Mouse (Mus musculus) myocyte (in vitro differentiated cells): ENCODE results near the gene Dennd4a. TPM values are rescaled to one million over a fixed set of nuclear protein-coding genes. Genes with fewer than 3 reads are reported as not detected.

Experiments used
- H3K27me3 ChIP-seq: one replicate; pipeline ENCODE4 v1.6.1; 2011; ENCODE audit not compliant: control insufficient read depth, insufficient read depth, insufficient read length
- H3K36me3 ChIP-seq: one replicate; pipeline ENCODE4 v1.6.1; 2011; ENCODE audit not compliant: control insufficient read depth, insufficient read depth
- H3K4me2 ChIP-seq: one replicate; pipeline ENCODE4 v1.6.1; 2011; ENCODE audit warnings: low read depth, control low read depth
- H3K4me3 ChIP-seq: one replicate; pipeline ENCODE4 v1.5.1; 2011; ENCODE audit warnings: mild to moderate bottlenecking, control low read depth, moderate library complexity
- H3K79me2 ChIP-seq: one replicate; pipeline ENCODE4 v1.6.1; 2011; ENCODE audit not compliant: control insufficient read depth, insufficient read depth
- H3ac ChIP-seq: one replicate; pipeline ENCODE4 v1.6.1; 2011; ENCODE audit not compliant: control insufficient read depth, insufficient read length
- CEBPB ChIP-seq: IDR thresholded peaks from 2 replicates; pipeline ENCODE4 v1.6.1; 2011; ENCODE audit warnings: mild to moderate bottlenecking, moderate library complexity; ENCODE audit not compliant: poor library complexity, insufficient read depth, severe bottlenecking
- E2F4 ChIP-seq: IDR thresholded peaks from one replicate; pipeline ENCODE4 v1.6.1; 2011; ENCODE audit warnings: mild to moderate bottlenecking, control low read depth, moderate library complexity; ENCODE audit not compliant: insufficient read depth
- MAX ChIP-seq: IDR thresholded peaks from one replicate; pipeline ENCODE4 v1.6.1; 2011; ENCODE audit warnings: low read depth, mild to moderate bottlenecking, control low read depth
- MYOD1 ChIP-seq, 3 experiments: IDR thresholded peaks; one replicate each; pipeline ENCODE4 v1.6.1; 2011; ENCODE audit warnings: control low read depth in 2 of 3, low read depth in 2 of 3, mild to moderate bottlenecking in 2 of 3, moderate library complexity in 1 of 3; ENCODE audit not compliant: insufficient read length in 2 of 3, control insufficient read depth in 1 of 3
- MYOG ChIP-seq, 3 experiments: IDR thresholded peaks; one replicate each; pipeline ENCODE4 v1.6.1; 2011; ENCODE audit warnings: control low read depth in 2 of 3, low read depth in 2 of 3, mild to moderate bottlenecking in 2 of 3; ENCODE audit not compliant: insufficient read length in 2 of 3, control insufficient read depth in 1 of 3, insufficient read depth in 1 of 3
- POLR2A ChIP-seq: IDR thresholded peaks from one replicate; pipeline ENCODE4 v1.6.1; 2011; ENCODE audit warnings: low read depth, mild to moderate bottlenecking, control low read depth, moderate library complexity; ENCODE audit not compliant: insufficient read length
- POLR2AphosphoS2 ChIP-seq: IDR thresholded peaks from one replicate; pipeline ENCODE4 v1.6.1; 2011; ENCODE audit warnings: low read depth, control low read depth; ENCODE audit not compliant: insufficient read length
- REST ChIP-seq: IDR thresholded peaks from one replicate; pipeline ENCODE4 v1.6.1; 2011; ENCODE audit warnings: mild to moderate bottlenecking, control low read depth, moderate library complexity; ENCODE audit not compliant: insufficient read depth, insufficient read length
- SRF ChIP-seq: IDR thresholded peaks from one replicate; pipeline ENCODE4 v1.6.1; 2011; ENCODE audit warnings: low read depth; ENCODE audit not compliant: control insufficient read depth, insufficient read length
- TCF12 ChIP-seq: IDR thresholded peaks from one replicate; pipeline ENCODE4 v1.6.1; 2011; ENCODE audit warnings: mild to moderate bottlenecking, control low read depth; ENCODE audit not compliant: poor library complexity, insufficient read depth, severe bottlenecking
- TCF3 ChIP-seq: IDR thresholded peaks from one replicate; pipeline ENCODE4 v1.6.1; 2011; ENCODE audit warnings: low read depth, control low read depth; ENCODE audit not compliant: insufficient read length
- USF1 ChIP-seq: IDR thresholded peaks from one replicate; pipeline ENCODE4 v1.6.1; 2011; ENCODE audit warnings: low read depth, mild to moderate bottlenecking, control low read depth, moderate library complexity
- polyA plus RNA-seq: library from polyadenylated mRNA; unstranded; fragments of >200 nt; fragmentation: generic; extraction: Trizol; gene quantifications from one replicate; pipeline ENCODE4 v1.2.1, GENCODE M21; 2012; ENCODE audit warnings: missing spikeins

Gene Dennd4a
- polyA plus RNA-seq, 1 experiment: 5.0 TPM

DNA sequence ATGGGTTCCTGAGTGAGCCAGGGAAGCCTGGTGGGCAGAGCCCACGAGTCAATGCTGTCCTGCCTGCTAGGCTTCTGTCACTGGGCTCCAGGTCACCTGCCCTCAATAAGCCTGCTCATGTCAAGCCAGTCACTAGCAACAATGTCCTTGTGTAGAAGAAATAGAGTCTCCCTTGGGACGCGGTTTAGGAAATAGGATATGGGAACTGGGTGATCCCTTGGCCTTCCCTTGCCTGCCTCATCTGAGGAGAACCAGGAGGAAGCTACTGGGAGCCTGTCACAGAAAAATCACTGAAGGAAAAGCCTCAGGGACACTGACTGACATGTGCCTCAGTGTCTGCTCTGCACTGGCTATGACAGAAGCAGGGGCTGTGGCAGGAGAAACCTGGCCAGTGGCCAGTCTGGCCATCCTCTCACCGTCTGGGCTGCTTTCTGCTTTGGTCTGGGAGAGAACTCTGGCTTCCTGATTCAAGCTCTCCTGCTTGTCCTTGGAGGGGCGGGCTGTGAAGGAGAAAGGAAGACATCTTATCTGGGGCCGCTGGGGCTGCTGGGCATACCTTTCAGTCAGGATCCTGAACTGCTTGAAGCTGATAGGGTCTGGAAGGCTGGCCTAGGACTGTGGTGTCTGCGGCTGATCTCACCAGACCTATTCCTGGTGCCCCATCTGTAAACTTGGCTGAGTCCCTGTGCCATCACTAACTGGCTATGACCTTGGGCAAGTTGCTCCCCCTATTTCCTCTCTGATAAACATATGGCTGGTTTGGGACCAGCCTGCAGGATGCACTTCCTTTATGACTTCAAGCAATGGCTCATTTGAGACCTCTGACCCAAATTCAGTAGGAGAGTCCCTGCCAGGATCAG, 120.8 kb downstream of the Dennd4a start:
- Histone ChIP-seq H3K79me2 (no peaks in the 10 kb centered on the region), H3K36me3 (no peaks in the 10 kb centered on the region), H3K4me3 (no peak overlapping the region), H3K27me3 (peaks cover 19% of the 10 kb centered on the region), H3K4me2 (no peak overlapping the region), H3ac (no peak overlapping the region)
- TF ChIP-seq MYOD1 (IDR thresholded peaks at IDR 0.05; ENCODE audit: control insufficient read depth in 1 of 3, insufficient read length in 2 of 3, low read depth in 2 of 3) (no peak), TCF3 (no peak), CEBPB (no peak), REST (no peak), MAX (no peak), SRF (no peak), USF1 (no peak), POLR2AphosphoS2 (no peak), MYOG (IDR thresholded peaks at IDR 0.05; ENCODE audit: control insufficient read depth in 1 of 3, insufficient read depth in 1 of 3, insufficient read length in 2 of 3, low read depth in 2 of 3) (no peak), TCF12 (no peak), POLR2A (no peak), E2F4 (no peak)

DNA sequence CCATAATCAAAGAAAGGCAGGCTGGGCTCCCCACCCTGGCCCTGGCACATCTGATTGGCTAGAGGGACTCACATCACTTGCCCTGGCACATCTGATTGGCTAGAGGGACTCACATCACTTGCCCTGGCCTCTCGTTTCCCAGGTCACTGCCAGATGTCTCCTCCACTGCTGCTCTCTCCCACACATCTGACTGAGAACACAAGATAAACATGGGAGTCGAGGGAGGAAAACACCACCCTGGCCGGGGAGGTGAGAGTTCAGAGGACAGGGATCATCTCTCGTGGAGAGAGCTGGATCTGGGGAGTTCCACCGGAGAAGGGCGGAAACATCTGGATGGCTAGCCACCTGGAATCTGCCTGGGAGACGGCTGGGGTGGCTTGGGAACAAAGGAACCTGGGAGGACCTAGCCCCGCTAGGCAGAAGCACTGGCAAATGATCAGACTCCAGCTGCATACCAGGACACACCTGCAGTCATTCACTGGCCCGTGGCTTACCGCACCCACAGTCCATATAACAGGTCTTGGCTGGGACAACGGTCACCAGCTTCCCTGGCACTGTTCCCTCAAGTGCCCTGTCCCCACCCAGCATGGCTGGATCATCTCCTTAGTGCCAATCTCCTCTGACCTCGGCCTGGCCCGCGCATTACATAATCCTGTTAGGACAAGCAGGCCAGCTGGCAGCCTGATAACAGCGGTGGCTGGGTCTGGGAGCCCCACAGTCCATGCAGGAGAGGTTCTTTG, 123.0 kb downstream of the Dennd4a start:
- no peak overlapping the region for H3K4me2 ChIP-seq
- H3K27me3 ChIP-seq: peaks cover 19% of the 10 kb centered on the region
- no peaks in the 10 kb centered on the region for H3K79me2 ChIP-seq
- H3ac ChIP-seq: no peak overlapping the region
- H3K36me3 ChIP-seq: no peaks in the 10 kb centered on the region
- H3K4me3 ChIP-seq: no peak overlapping the region
- TF ChIP-seq MYOG (IDR thresholded peaks at IDR 0.05; ENCODE audit: control insufficient read depth in 1 of 3, insufficient read depth in 1 of 3, insufficient read length in 2 of 3, low read depth in 2 of 3): peak in 1 of 3 experiments; percentile 7
- TF ChIP-seq USF1: no peak
- no peak for TF ChIP-seq E2F4

DNA sequence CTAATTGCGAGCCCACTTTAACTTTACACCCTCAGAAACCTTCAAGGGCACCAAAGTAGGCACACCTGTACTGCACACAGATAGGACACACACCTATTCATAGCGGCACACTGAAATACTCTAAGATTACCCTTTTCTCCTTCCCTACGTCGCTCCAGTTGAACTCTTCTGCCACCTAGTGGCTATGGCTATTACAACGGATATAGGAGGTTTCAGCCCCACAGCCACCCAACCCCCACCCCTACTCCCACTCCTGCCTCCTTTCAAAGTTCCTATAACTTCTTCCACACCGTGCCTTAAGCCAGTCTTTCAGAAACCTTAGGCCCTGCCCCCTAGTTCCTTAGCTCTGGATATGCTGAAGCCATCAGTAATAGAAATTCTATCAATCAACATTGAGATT, 125.4 kb downstream of the Dennd4a start:
- Histone ChIP-seq H3K4me3 (no peak overlapping the region), H3K79me2 (no peaks in the 10 kb centered on the region), H3ac (no peak overlapping the region), H3K36me3 (no peaks in the 10 kb centered on the region), H3K4me2 (peak overlapping the region; percentile 36), H3K27me3 (peaks cover 23% of the 10 kb centered on the region)
- no peak for TF ChIP-seq MYOD1 (IDR thresholded peaks at IDR 0.05; ENCODE audit: control insufficient read depth in 1 of 3, insufficient read length in 2 of 3, low read depth in 2 of 3)
- no peak for TF ChIP-seq TCF12
- no peak for TF ChIP-seq MYOG (IDR thresholded peaks at IDR 0.05; ENCODE audit: control insufficient read depth in 1 of 3, insufficient read depth in 1 of 3, insufficient read length in 2 of 3, low read depth in 2 of 3)
- TF ChIP-seq USF1: no peak
- no peak for TF ChIP-seq SRF
- no peak for TF ChIP-seq E2F4
- TF ChIP-seq CEBPB: no peak
- no peak for TF ChIP-seq REST
- TF ChIP-seq POLR2AphosphoS2: no peak
- TF ChIP-seq TCF3: no peak
- TF ChIP-seq MAX: no peak
- TF ChIP-seq POLR2A: no peak

DNA sequence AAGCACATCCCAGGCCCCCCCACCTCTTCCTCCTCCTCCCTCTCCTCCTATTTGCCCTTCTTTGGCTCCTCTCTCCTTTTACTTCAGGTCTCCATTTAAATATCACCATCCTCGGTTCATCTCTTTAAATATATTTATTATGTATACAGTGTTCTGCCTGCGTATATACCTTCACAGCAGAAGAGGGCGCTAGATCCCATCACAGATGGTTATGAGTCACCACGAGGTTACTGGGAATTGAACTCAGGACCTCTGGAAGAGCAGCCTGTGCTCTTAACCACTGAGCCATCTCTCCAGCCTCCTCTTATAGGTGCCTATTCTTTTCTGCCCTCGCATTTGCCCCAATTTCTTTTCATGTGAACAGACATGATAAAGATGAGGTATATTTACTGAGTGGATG, 126.4 kb downstream of the Dennd4a start:
- Histone ChIP-seq H3K4me3 (no peak overlapping the region), H3K79me2 (no peaks in the 10 kb centered on the region), H3ac (no peak overlapping the region), H3K36me3 (no peaks in the 10 kb centered on the region), H3K27me3 (peaks cover 21% of the 10 kb centered on the region), H3K4me2 (no peak overlapping the region)
- TF ChIP-seq POLR2A (no peak), REST (no peak), MYOD1 (IDR thresholded peaks at IDR 0.05; ENCODE audit: control insufficient read depth in 1 of 3, insufficient read length in 2 of 3, low read depth in 2 of 3) (no peak), MYOG (IDR thresholded peaks at IDR 0.05; ENCODE audit: control insufficient read depth in 1 of 3, insufficient read depth in 1 of 3, insufficient read length in 2 of 3, low read depth in 2 of 3) (no peak), CEBPB (no peak), E2F4 (no peak), USF1 (no peak), TCF3 (no peak), MAX (no peak), POLR2AphosphoS2 (no peak), SRF (no peak), TCF12 (no peak)
